Mouse (Mus musculus): Measurements from ENCODE around the gene Tnnt3. TPM values are rescaled to one million over a fixed set of nuclear protein-coding genes. Genes with fewer than 3 reads are reported as not detected.

The Tnnt3 gene
- total and polyA plus RNA-seq, 3 experiments = 1.1 to 1.8 (median 1.3) TPM

- no peaks in the 10 kb centered on the region for H3K79me2 ChIP-seq (replicated peaks; ENCODE audit: control insufficient read depth, insufficient read depth, low read length)
- intact Hi-C loops (cut with DNase I) = loop anchor here (5.0 kb wide), 2 partner anchors 44 to 139 kb away; no protein-coding TSS in a partner anchor
- no peak overlapping the region for H3K9ac ChIP-seq (ENCODE audit: low read depth, low read length)
- no peaks in the 10 kb centered on the region for H3K27me3 ChIP-seq (ENCODE audit: control insufficient read depth, insufficient read depth, low read length)
- H3K27ac ChIP-seq = no peak overlapping the region
- no peaks in the 10 kb centered on the region for H3K36me3 ChIP-seq (ENCODE audit: control insufficient read depth, insufficient read depth, low read length)
- 65% methylated on average over 6 of the region's 6 CpGs for WGBS
- DNase-seq = no peak
- no peak for TF ChIP-seq EP300 (IDR thresholded peaks at IDR 0.05; ENCODE audit: insufficient read depth, low read depth, low read length)
- TF ChIP-seq CTCF (IDR thresholded peaks at IDR 0.05) = no peak
- TF ChIP-seq POLR2A (IDR thresholded peaks at IDR 0.05; ENCODE audit: insufficient read depth, low read depth, low read length) = no peak
- H3K4me1 ChIP-seq (ENCODE audit: control insufficient read depth, insufficient read depth, low read length) = 0 out of 2 replicates have a peak, but pooled peaks cover 3% of the 10 kb centered on the region
- H3K4me3 ChIP-seq = no peak overlapping the region
Measured at GRCm38 (mm10) chr7:142538766-142539165, 40.1 kb downstream of the Tnnt3 start.

GRCm38 (mm10) chr7:142539828-142540227, 41.2 kb downstream of the Tnnt3 start:
- 80% methylated on average over 8 of the region's 8 CpGs for WGBS
- Histone ChIP-seq H3K9ac (ENCODE audit: low read depth, low read length) (no peak overlapping the region), H3K27ac (no peak overlapping the region), H3K4me3 (no peak overlapping the region), H3K79me2 (replicated peaks; ENCODE audit: control insufficient read depth, insufficient read depth, low read length) (no peaks in the 10 kb centered on the region), H3K27me3 (ENCODE audit: control insufficient read depth, insufficient read depth, low read length) (no peaks in the 10 kb centered on the region), H3K36me3 (ENCODE audit: control insufficient read depth, insufficient read depth, low read length) (no peaks in the 10 kb centered on the region), H3K4me1 (ENCODE audit: control insufficient read depth, insufficient read depth, low read length) (no peaks in the 10 kb centered on the region)
- no peak for TF ChIP-seq EP300 (IDR thresholded peaks at IDR 0.05; ENCODE audit: insufficient read depth, low read depth, low read length)
- no peak for TF ChIP-seq POLR2A (IDR thresholded peaks at IDR 0.05; ENCODE audit: insufficient read depth, low read depth, low read length)
- TF ChIP-seq CTCF (IDR thresholded peaks at IDR 0.05) = no peak
- intact Hi-C loops (cut with DNase I) = loop anchor here (5.0 kb wide), 2 partner anchors 42 to 137 kb away; no protein-coding TSS in a partner anchor
- no peak for DNase-seq

- intact Hi-C loops (cut with DNase I) = no loop called here
- Histone ChIP-seq H3K4me3 (no peak overlapping the region), H3K36me3 (ENCODE audit: control insufficient read depth, insufficient read depth, low read length) (no peaks in the 10 kb centered on the region), H3K27ac (no peak overlapping the region), H3K79me2 (replicated peaks; ENCODE audit: control insufficient read depth, insufficient read depth, low read length) (no peaks in the 10 kb centered on the region), H3K27me3 (ENCODE audit: control insufficient read depth, insufficient read depth, low read length) (no peaks in the 10 kb centered on the region), H3K9ac (ENCODE audit: low read depth, low read length) (no peak overlapping the region), H3K4me1 (ENCODE audit: control insufficient read depth, insufficient read depth, low read length) (no peaks in the 10 kb centered on the region)
- WGBS = 74% methylated on average over 11 of the region's 11 CpGs
- DNase-seq = no peak
- TF ChIP-seq EP300 (IDR thresholded peaks at IDR 0.05; ENCODE audit: insufficient read depth, low read depth, low read length) (no peak), CTCF (IDR thresholded peaks at IDR 0.05) (no peak), POLR2A (IDR thresholded peaks at IDR 0.05; ENCODE audit: insufficient read depth, low read depth, low read length) (no peak)
Measured at GRCm38 (mm10) chr7:142542771-142543303, 44.2 kb downstream of the Tnnt3 start.

GRCm38 (mm10) chr7:142545967-142546366, 47.3 kb downstream of the Tnnt3 start:
- Histone ChIP-seq H3K79me2 (replicated peaks; ENCODE audit: control insufficient read depth, insufficient read depth, low read length) (no peaks in the 10 kb centered on the region), H3K9ac (ENCODE audit: low read depth, low read length) (no peak overlapping the region), H3K27me3 (ENCODE audit: control insufficient read depth, insufficient read depth, low read length) (no peaks in the 10 kb centered on the region), H3K27ac (no peak overlapping the region), H3K4me3 (no peak overlapping the region), H3K4me1 (ENCODE audit: control insufficient read depth, insufficient read depth, low read length) (no peaks in the 10 kb centered on the region), H3K36me3 (ENCODE audit: control insufficient read depth, insufficient read depth, low read length) (no peaks in the 10 kb centered on the region)
- no peak for TF ChIP-seq EP300 (IDR thresholded peaks at IDR 0.05; ENCODE audit: insufficient read depth, low read depth, low read length)
- TF ChIP-seq CTCF (IDR thresholded peaks at IDR 0.05) = no peak
- TF ChIP-seq POLR2A (IDR thresholded peaks at IDR 0.05; ENCODE audit: insufficient read depth, low read depth, low read length) = no peak
- WGBS = 87% methylated on average over 7 of the region's 7 CpGs
- DNase-seq = no peak
- intact Hi-C loops (cut with DNase I) = no loop called here

GRCm38 (mm10) chr7:142547874-142548273, 49.2 kb downstream of the Tnnt3 start:
- no peak for DNase-seq
- H3K9ac ChIP-seq (ENCODE audit: low read depth, low read length) = no peak overlapping the region
- no peaks in the 10 kb centered on the region for H3K36me3 ChIP-seq (ENCODE audit: control insufficient read depth, insufficient read depth, low read length)
- H3K4me1 ChIP-seq (ENCODE audit: control insufficient read depth, insufficient read depth, low read length) = no peaks in the 10 kb centered on the region
- no peaks in the 10 kb centered on the region for H3K27me3 ChIP-seq (ENCODE audit: control insufficient read depth, insufficient read depth, low read length)
- H3K79me2 ChIP-seq (replicated peaks; ENCODE audit: control insufficient read depth, insufficient read depth, low read length) = no peaks in the 10 kb centered on the region
- 64% methylated on average over 2 of the region's 2 CpGs for WGBS
- TF ChIP-seq EP300 (IDR thresholded peaks at IDR 0.05; ENCODE audit: insufficient read depth, low read depth, low read length) = no peak
- no peak for TF ChIP-seq CTCF (IDR thresholded peaks at IDR 0.05)
- intact Hi-C loops (cut with DNase I) = no loop called here
- no peak overlapping the region for H3K4me3 ChIP-seq
- no peak overlapping the region for H3K27ac ChIP-seq

GRCm38 (mm10) chr7:142548706-142549105, 50.1 kb downstream of the Tnnt3 start:
- Histone ChIP-seq H3K36me3 (ENCODE audit: control insufficient read depth, insufficient read depth, low read length) (no peaks in the 10 kb centered on the region), H3K4me3 (no peak overlapping the region), H3K4me1 (ENCODE audit: control insufficient read depth, insufficient read depth, low read length) (no peaks in the 10 kb centered on the region), H3K27ac (no peak overlapping the region), H3K27me3 (ENCODE audit: control insufficient read depth, insufficient read depth, low read length) (no peaks in the 10 kb centered on the region), H3K9ac (ENCODE audit: low read depth, low read length) (no peak overlapping the region), H3K79me2 (replicated peaks; ENCODE audit: control insufficient read depth, insufficient read depth, low read length) (no peaks in the 10 kb centered on the region)
- intact Hi-C loops (cut with DNase I) = no loop called here
- WGBS = 94% methylated on average over 6 of the region's 6 CpGs
- TF ChIP-seq EP300 (IDR thresholded peaks at IDR 0.05; ENCODE audit: insufficient read depth, low read depth, low read length) = no peak
- TF ChIP-seq CTCF (IDR thresholded peaks at IDR 0.05) = no peak
- no peak for TF ChIP-seq POLR2A (IDR thresholded peaks at IDR 0.05; ENCODE audit: insufficient read depth, low read depth, low read length)
- DNase-seq = no peak
